Mouse (Mus musculus) midbrain, embryonic 15.5 days (tissue): ENCODE measurements around the gene Trim46. TPM values are rescaled to one million over a fixed set of nuclear protein-coding genes. Genes with fewer than 3 reads are reported as not detected.

Source experiments
- ATAC-seq: fragments of 200-750 bp; cut with Nextera tagmentation; replicated peaks from 2 replicates; pipeline ENCODE4 v1.8.0; 2017; ENCODE audit warnings: moderate TSS enrichment
- H3K27ac ChIP-seq: fragments of 300-500 bp; sonication (generic); 2 replicates; pipeline ENCODE4 v1.5.1; 2015; ENCODE audit warnings: mild to moderate bottlenecking, inconsistent platforms
- H3K27me3 ChIP-seq: fragments of 300-500 bp; sonication (generic); replicated peaks from 2 replicates; pipeline ENCODE4 v1.6.1; 2015; ENCODE audit warnings: inconsistent platforms
- H3K36me3 ChIP-seq: fragments of 300-500 bp; sonication (generic); replicated peaks from 2 replicates; pipeline ENCODE4 v1.6.1; 2015; ENCODE audit warnings: inconsistent platforms
- H3K4me1 ChIP-seq: fragments of 300-500 bp; sonication (generic); 2 replicates; pipeline ENCODE4 v1.6.1; 2015; ENCODE audit warnings: inconsistent platforms
- H3K4me2 ChIP-seq: fragments of 300-500 bp; sonication (generic); 2 replicates; pipeline ENCODE4 v1.6.1; 2015; ENCODE audit warnings: inconsistent platforms, mild to moderate bottlenecking, moderate library complexity
- H3K4me3 ChIP-seq: fragments of 300-500 bp; sonication (generic); 2 replicates; pipeline ENCODE4 v1.5.1; 2015; ENCODE audit warnings: mild to moderate bottlenecking, inconsistent platforms
- H3K9ac ChIP-seq: fragments of 300-500 bp; sonication (generic); 2 replicates; pipeline ENCODE4 v1.6.1; 2015; ENCODE audit warnings: mild to moderate bottlenecking, inconsistent platforms
- H3K9me3 ChIP-seq: fragments of 300-500 bp; sonication (generic); 2 replicates; pipeline ENCODE4 v1.6.1; 2016; ENCODE audit warnings: inconsistent platforms
- WGBS: fragments of 180-500 bp; shearing (Covaris S2); methylation state at CpG from one replicate; pipeline ENCODE4 v1.1.7; 2015; ENCODE audit warnings: mixed read lengths; 5-methylcytosine and 5-hydroxymethylcytosine counted together
- polyA plus RNA-seq: library from polyadenylated mRNA; unstranded; fragments of >200 nt; fragmentation: Nextera tagmentation; extraction: Ambion mirVana; gene quantifications from 2 replicates; pipeline ENCODE4 v1.2.1, GENCODE M21; 2015

Gene Trim46
- polyA plus RNA-seq, result 95.9 and 97.9 TPM in 2 replicates

GRCm38 (mm10) chr3:89246261-89247100, at the start of gene Trim46:
Trim46 (minus strand) TSS chr3:89246309.
- peak; percentile 59 for ATAC-seq

GRCm38 (mm10) chr3:89295685-89296230, 49.6 kb upstream of the Trim46 start:
- WGBS, result 85% methylated on average over 8 of the region's 8 CpGs
- Histone ChIP-seq H3K4me3 (no peak overlapping the region), H3K9me3 (no peaks in the 10 kb centered on the region)

More at GRCm38 (mm10) chr3:89246261-89247100, at the start of gene Trim46:
- Histone ChIP-seq H3K4me2 (peak within 1 kb of the TSS; percentile 92), H3K27me3 (no peaks in the 10 kb centered on the region), H3K4me1 (peaks cover 48% of the 10 kb centered on the region), H3K27ac (peak within 1 kb of the TSS; percentile 97), H3K4me3 (peak within 1 kb of the TSS; percentile 78), H3K36me3 (peaks cover 14% of the 10 kb centered on the region), H3K9me3 (no peaks in the 10 kb centered on the region), H3K9ac (peak within 1 kb of the TSS; percentile 80)
- WGBS, result under 1% methylated on average over 42 of the region's 42 CpGs

GRCm38 (mm10) chr3:89294195-89294594, 48.1 kb upstream of the Trim46 start:
- Histone ChIP-seq H3K27ac (no peak overlapping the region), H3K4me3 (no peak overlapping the region), H3K4me1 (no peaks in the 10 kb centered on the region), H3K36me3 (no peaks in the 10 kb centered on the region), H3K27me3 (no peaks in the 10 kb centered on the region), H3K9ac (no peak overlapping the region), H3K9me3 (no peaks in the 10 kb centered on the region), H3K4me2 (no peak overlapping the region)
- ATAC-seq, result no peak
- 82% methylated on average over 5 of the region's 5 CpGs for WGBS

More at GRCm38 (mm10) chr3:89295685-89296230, 49.6 kb upstream of the Trim46 start:
- Histone ChIP-seq H3K4me2 (no peak overlapping the region), H3K4me1 (peaks cover 4% of the 10 kb centered on the region; the same call in 1 of the 2 replicates), H3K27ac (no peak overlapping the region), H3K9ac (no peak overlapping the region), H3K36me3 (no peaks in the 10 kb centered on the region), H3K27me3 (peaks cover 4% of the 10 kb centered on the region; the same call in 1 of the 2 replicates)
- ATAC-seq, result no peak

- no peak overlapping the region for H3K4me2 ChIP-seq
- no peaks in the 10 kb centered on the region for H3K4me1 ChIP-seq
- no peak overlapping the region for H3K9ac ChIP-seq
- no peaks in the 10 kb centered on the region for H3K27me3 ChIP-seq
- no peaks in the 10 kb centered on the region for H3K36me3 ChIP-seq
- no peak overlapping the region for H3K4me3 ChIP-seq
- no peak overlapping the region for H3K27ac ChIP-seq
- no peaks in the 10 kb centered on the region for H3K9me3 ChIP-seq
- WGBS, result 91% methylated on average over 11 of the region's 11 CpGs
- no peak for ATAC-seq
Observed at GRCm38 (mm10) chr3:89293247-89293918, 47.3 kb upstream of the Trim46 start.

- Histone ChIP-seq H3K27me3 (no peaks in the 10 kb centered on the region), H3K36me3 (no peaks in the 10 kb centered on the region), H3K9me3 (no peaks in the 10 kb centered on the region), H3K4me3 (no peak overlapping the region), H3K9ac (no peak overlapping the region), H3K4me1 (no peaks in the 10 kb centered on the region), H3K27ac (no peak overlapping the region), H3K4me2 (no peak overlapping the region)
- WGBS, result 66% methylated on average over 5 of the region's 5 CpGs
- no peak for ATAC-seq
Observed at GRCm38 (mm10) chr3:89292303-89292702, 46.2 kb upstream of the Trim46 start.

- H3K27me3 ChIP-seq, result no peaks in the 10 kb centered on the region
- no peaks in the 10 kb centered on the region for H3K4me1 ChIP-seq
- no peak overlapping the region for H3K9ac ChIP-seq
- 83% methylated on average over 10 of the region's 10 CpGs for WGBS
- H3K4me3 ChIP-seq, result no peak overlapping the region
- no peak for ATAC-seq
- H3K9me3 ChIP-seq, result no peaks in the 10 kb centered on the region
- H3K36me3 ChIP-seq, result no peaks in the 10 kb centered on the region
- H3K27ac ChIP-seq, result no peak overlapping the region
- no peak overlapping the region for H3K4me2 ChIP-seq
Observed at GRCm38 (mm10) chr3:89291874-89292273, 45.8 kb upstream of the Trim46 start.

GRCm38 (mm10) chr3:89288503-89288928, 42.4 kb upstream of the Trim46 start:
- Histone ChIP-seq H3K27ac (no peak overlapping the region), H3K4me1 (no peaks in the 10 kb centered on the region), H3K9me3 (no peaks in the 10 kb centered on the region), H3K27me3 (no peaks in the 10 kb centered on the region), H3K4me2 (no peak overlapping the region), H3K4me3 (no peak overlapping the region), H3K36me3 (no peaks in the 10 kb centered on the region), H3K9ac (no peak overlapping the region)
- WGBS, result 49% methylated on average over 7 of the region's 7 CpGs
- no peak for ATAC-seq

- no peaks in the 10 kb centered on the region for H3K4me1 ChIP-seq
- no peak overlapping the region for H3K4me3 ChIP-seq
Observed at GRCm38 (mm10) chr3:89287286-89287685, 41.2 kb upstream of the Trim46 start.

GRCm38 (mm10) chr3:89285526-89285925, 39.4 kb upstream of the Trim46 start:
- ATAC-seq, result no peak
- Histone ChIP-seq H3K4me3 (no peak overlapping the region), H3K4me1 (peaks cover 14% of the 10 kb centered on the region), H3K9me3 (no peaks in the 10 kb centered on the region), H3K27me3 (peaks cover 8% of the 10 kb centered on the region), H3K36me3 (no peaks in the 10 kb centered on the region), H3K27ac (no peak overlapping the region), H3K4me2 (no peak overlapping the region), H3K9ac (no peak overlapping the region)
- 31% methylated on average over 2 of the region's 2 CpGs for WGBS

More at GRCm38 (mm10) chr3:89287286-89287685, 41.2 kb upstream of the Trim46 start:
- no peak overlapping the region for H3K4me2 ChIP-seq
- H3K9me3 ChIP-seq, result no peaks in the 10 kb centered on the region
- no peaks in the 10 kb centered on the region for H3K27me3 ChIP-seq
- no peak for ATAC-seq
- 67% methylated on average over 5 of the region's 5 CpGs for WGBS
- H3K27ac ChIP-seq, result no peak overlapping the region
- H3K9ac ChIP-seq, result no peak overlapping the region; the same call in 1 of the 2 replicates
- H3K36me3 ChIP-seq, result no peaks in the 10 kb centered on the region

GRCm38 (mm10) chr3:89284261-89284660, 38.2 kb upstream of the Trim46 start:
- Histone ChIP-seq H3K9me3 (no peaks in the 10 kb centered on the region), H3K36me3 (no peaks in the 10 kb centered on the region), H3K9ac (no peak overlapping the region), H3K4me1 (peaks cover 26% of the 10 kb centered on the region), H3K4me3 (no peak overlapping the region), H3K4me2 (no peak overlapping the region), H3K27me3 (peaks cover 8% of the 10 kb centered on the region), H3K27ac (no peak overlapping the region)
- ATAC-seq, result no peak
- 82% methylated on average over 3 of the region's 3 CpGs for WGBS

- H3K9me3 ChIP-seq, result no peaks in the 10 kb centered on the region
- H3K9ac ChIP-seq, result no peak overlapping the region
- H3K27me3 ChIP-seq, result peaks cover 26% of the 10 kb centered on the region
- H3K4me1 ChIP-seq, result peaks cover 30% of the 10 kb centered on the region
- no peak overlapping the region for H3K27ac ChIP-seq
- H3K36me3 ChIP-seq, result no peaks in the 10 kb centered on the region
- H3K4me3 ChIP-seq, result no peak overlapping the region
- ATAC-seq, result no peak
- 18% methylated on average over 4 of the region's 4 CpGs for WGBS
- no peak overlapping the region for H3K4me2 ChIP-seq
Observed at GRCm38 (mm10) chr3:89282291-89282643, 36.2 kb upstream of the Trim46 start.

GRCm38 (mm10) chr3:89281579-89282290, 35.6 kb upstream of the Trim46 start:
- ATAC-seq, result no peak
- Histone ChIP-seq H3K4me1 (peaks cover 30% of the 10 kb centered on the region), H3K9ac (peak overlapping the region; percentile 9; the same call in 1 of the 2 replicates), H3K4me2 (peak overlapping the region; percentile 64), H3K36me3 (no peaks in the 10 kb centered on the region), H3K9me3 (no peaks in the 10 kb centered on the region), H3K27me3 (peaks cover 27% of the 10 kb centered on the region), H3K4me3 (peak overlapping the region; percentile 40), H3K27ac (no peak overlapping the region)
- WGBS, result 13% methylated on average over 20 of the region's 20 CpGs
